Mouse (Mus musculus): ENCODE measurements around the gene Rbm5.

The Rbm5 gene

GRCm38 (mm10) chr9:107770374-107771290, at the start of gene Rbm5:
Gene Rbm5, minus strand, starts transcription at chr9:107770996.
- peak; percentile 97 for DNase-seq (ENCODE audit: low spot score)

DNA sequence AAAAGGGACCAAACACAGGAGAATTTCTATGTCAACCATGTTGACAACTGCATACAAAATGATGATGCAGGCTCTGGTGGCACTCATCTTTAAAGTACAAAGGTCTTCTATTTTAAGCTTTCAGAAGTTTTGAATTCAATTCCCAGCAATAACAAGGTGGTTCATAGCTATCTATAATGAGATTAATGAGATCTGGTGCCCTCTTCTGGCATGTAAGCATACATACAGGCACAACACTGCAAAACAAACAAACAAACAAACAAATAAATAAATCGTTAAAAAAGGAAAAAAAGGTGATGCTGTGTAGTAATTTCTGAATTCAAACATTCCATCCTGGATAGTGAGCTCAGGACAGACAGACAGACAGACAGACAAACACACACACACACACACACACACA, 41.3 kb upstream of the Rbm5 start:
- no peak for DNase-seq (ENCODE audit: low spot score)

- no peak for DNase-seq (ENCODE audit: low spot score)
Observed at GRCm38 (mm10) chr9:107810985-107811384, 40.2 kb upstream of the Rbm5 start.

- DNase-seq (ENCODE audit: low spot score), result no peak
Observed at GRCm38 (mm10) chr9:107791714-107792113, 20.9 kb upstream of the Rbm5 start.

GRCm38 (mm10) chr9:107782536-107783203, 11.9 kb upstream of the Rbm5 start:
- no peak for DNase-seq (ENCODE audit: low spot score)

GRCm38 (mm10) chr9:107776809-107777208, 6.0 kb upstream of the Rbm5 start:
- DNase-seq (ENCODE audit: low spot score), result no peak

DNA sequence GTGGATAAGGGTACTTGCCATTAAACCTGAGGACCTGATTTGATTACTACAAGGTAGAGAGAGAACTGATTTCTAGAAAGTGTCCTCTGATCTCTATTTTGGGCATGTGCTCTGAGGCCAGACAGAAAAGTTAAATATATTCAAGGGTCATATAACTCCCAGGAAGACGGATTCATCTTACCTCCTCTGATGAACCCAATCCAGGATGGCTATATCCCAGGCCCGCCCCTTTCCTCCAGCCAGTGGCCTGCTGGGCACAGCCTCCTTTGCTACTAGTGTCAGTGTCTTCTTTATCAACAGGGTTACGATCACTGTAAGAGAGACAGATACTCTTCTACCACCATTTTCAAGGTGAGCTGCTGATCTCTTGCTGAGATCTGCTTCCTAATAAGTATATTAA, 3.6 kb upstream of the Rbm5 start:
- DNase-seq (ENCODE audit: low spot score), result no peak

DNA sequence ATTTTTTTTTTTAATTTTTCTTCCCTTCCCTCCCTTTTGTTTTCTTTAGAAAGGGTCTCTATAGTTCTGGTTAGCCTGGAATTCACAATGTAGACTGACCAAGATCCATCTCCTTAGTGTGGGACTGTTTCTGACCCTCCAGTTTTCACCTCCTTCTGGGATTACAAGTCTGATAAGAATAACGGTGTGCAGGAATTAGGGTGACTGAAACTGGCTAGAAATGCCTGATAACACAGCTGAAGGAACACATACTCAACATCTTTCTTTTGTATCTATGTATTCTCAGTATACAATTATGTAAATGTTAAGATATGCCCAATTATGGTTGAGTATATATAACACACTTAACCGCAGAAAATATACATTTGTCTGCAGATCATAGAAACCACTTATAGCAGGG, 986 bp upstream of the Rbm5 start:
- DNase-seq (ENCODE audit: low spot score), result no peak

- DNase-seq (ENCODE audit: low spot score), result peak; percentile 17
Observed at GRCm38 (mm10) chr9:107770037-107770373, 791 bp downstream of the Rbm5 start.

DNA sequence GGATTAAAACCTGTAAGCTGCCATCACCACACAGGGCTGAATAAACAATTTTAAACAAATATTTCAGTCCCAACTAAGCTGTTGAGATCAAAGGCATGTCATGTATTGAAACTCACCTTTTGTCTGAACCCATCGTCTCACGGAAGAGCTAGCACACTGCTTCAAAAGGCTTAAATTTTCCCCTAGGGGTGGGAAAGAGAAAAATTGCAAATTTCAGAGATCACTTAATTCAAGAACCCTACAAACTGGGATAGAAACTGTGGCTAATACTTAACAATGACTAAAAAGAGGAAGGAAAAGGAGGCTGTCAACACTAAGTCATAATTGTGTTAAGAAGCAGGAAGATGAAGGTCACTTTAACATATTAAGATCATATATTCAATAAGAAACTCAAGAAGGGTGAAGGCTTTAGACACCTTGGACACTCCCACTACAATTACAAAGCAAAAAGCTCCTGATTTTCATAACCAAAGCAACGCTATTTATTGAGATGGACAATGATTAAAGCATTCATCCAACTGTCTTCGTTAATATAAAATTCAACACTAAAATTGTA, 1.3 kb downstream of the Rbm5 start:
- DNase-seq (ENCODE audit: low spot score), result no peak

- DNase-seq (ENCODE audit: low spot score), result no peak
Observed at GRCm38 (mm10) chr9:107768851-107769250, 1.9 kb downstream of the Rbm5 start.

GRCm38 (mm10) chr9:107759593-107759992, 11.2 kb downstream of the Rbm5 start:
- no peak for DNase-seq (ENCODE audit: low spot score)

GRCm38 (mm10) chr9:107750378-107750777, 20.4 kb downstream of the Rbm5 start:
- DNase-seq (ENCODE audit: low spot score), result no peak

GRCm38 (mm10) chr9:107748063-107748462, 22.7 kb downstream of the Rbm5 start:
- no peak for DNase-seq (ENCODE audit: low spot score)

DNA sequence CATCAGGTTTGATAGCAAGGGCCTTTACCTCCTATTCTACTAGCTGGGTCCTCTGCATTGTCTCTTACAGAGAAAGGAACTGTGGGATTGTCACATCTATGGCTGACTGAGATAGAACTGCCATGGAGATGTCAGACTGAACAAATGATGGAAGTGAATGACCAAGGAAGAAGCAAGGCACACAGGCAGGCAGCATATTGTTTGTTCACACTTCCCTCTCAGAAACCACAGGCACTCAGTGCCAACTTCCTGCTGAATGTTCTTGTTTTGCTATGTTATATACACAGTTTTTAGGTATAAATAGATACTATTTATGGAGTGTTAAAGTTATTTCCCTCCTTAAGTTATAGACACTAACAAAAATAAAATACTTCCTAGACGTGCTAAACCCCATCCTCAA, 23.5 kb downstream of the Rbm5 start:
- no peak for DNase-seq (ENCODE audit: low spot score)

GRCm38 (mm10) chr9:107746679-107747078, 24.1 kb downstream of the Rbm5 start:
- no peak for DNase-seq (ENCODE audit: low spot score)

DNA sequence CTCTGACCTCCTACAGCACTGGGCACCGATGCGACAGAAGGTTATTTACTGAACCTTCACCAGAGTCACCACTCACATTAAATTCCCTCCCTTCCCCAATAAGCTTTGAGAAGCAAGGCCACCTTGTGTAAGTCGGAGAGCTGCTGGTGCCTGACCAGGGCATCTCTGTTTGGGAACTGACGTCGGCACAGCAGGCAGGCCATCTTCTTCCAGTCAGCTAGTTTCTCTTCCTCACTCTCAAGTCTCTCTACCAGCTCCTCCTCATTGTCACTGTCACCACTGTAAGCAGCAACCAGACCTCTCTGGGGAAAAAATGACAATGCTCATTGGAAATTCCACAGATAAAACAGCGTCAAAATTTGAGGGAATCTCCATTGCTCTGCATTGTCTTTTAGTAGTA, 26.7 kb downstream of the Rbm5 start:
- DNase-seq (ENCODE audit: low spot score), result no peak

- DNase-seq (ENCODE audit: low spot score), result peak; percentile 58
Observed at GRCm38 (mm10) chr9:107738841-107739202, 32.0 kb downstream of the Rbm5 start.

GRCm38 (mm10) chr9:107738020-107738840, 32.6 kb downstream of the Rbm5 start:
- DNase-seq (ENCODE audit: low spot score), result peak; percentile 93

GRCm38 (mm10) chr9:107736185-107736485, 34.7 kb downstream of the Rbm5 start:
- peak; percentile 48 for DNase-seq (ENCODE audit: low spot score)

- peak; percentile 34 for DNase-seq (ENCODE audit: low spot score)
Observed at GRCm38 (mm10) chr9:107735356-107736184, 35.2 kb downstream of the Rbm5 start.

- DNase-seq (ENCODE audit: low spot score), result no peak
Observed at GRCm38 (mm10) chr9:107734567-107734971, 36.2 kb downstream of the Rbm5 start.
